Mouse (Mus musculus) forebrain, embryonic 15.5 days (tissue): ENCODE measurements around the gene Lsamp. TPM values are rescaled to one million over a fixed set of nuclear protein-coding genes. Genes with fewer than 3 reads are reported as not detected.
A peak's percentile ranks its signal among the peaks of the same experiment; 100 is the strongest.

ENCODE experiments used
- ATAC-seq: fragments of 200-750 bp; cut with Nextera tagmentation; replicated peaks from 2 replicates; pipeline ENCODE4 v1.8.0; 2017; ENCODE audit warnings: mild to moderate bottlenecking, moderate TSS enrichment, moderate library complexity
- H3K27ac ChIP-seq: fragments of 300-500 bp; sonication (generic); replicated peaks from 2 replicates; pipeline ENCODE4 v1.5.1; 2015; ENCODE audit warnings: mild to moderate bottlenecking, inconsistent platforms
- H3K27me3 ChIP-seq: fragments of 300-500 bp; sonication (generic); 2 replicates; pipeline ENCODE4 v1.6.1; 2015; ENCODE audit warnings: inconsistent platforms
- H3K36me3 ChIP-seq: fragments of 300-500 bp; sonication (generic); 2 replicates; pipeline ENCODE4 v1.6.1; 2015; ENCODE audit warnings: mild to moderate bottlenecking, inconsistent platforms
- H3K4me1 ChIP-seq: fragments of 300-500 bp; sonication (generic); 2 replicates; pipeline ENCODE4 v1.6.1; 2015; ENCODE audit warnings: inconsistent platforms
- H3K4me2 ChIP-seq: fragments of 300-500 bp; sonication (generic); replicated peaks from 2 replicates; pipeline ENCODE4 v1.6.1; 2015; ENCODE audit warnings: mild to moderate bottlenecking, inconsistent platforms
- H3K4me3 ChIP-seq: fragments of 300-500 bp; sonication (generic); 2 replicates; pipeline ENCODE4 v1.5.1; 2015; ENCODE audit warnings: mild to moderate bottlenecking, inconsistent platforms
- H3K9ac ChIP-seq: fragments of 300-500 bp; sonication (generic); replicated peaks from 2 replicates; pipeline ENCODE4 v1.6.1; 2015; ENCODE audit warnings: mild to moderate bottlenecking, inconsistent platforms
- H3K9me3 ChIP-seq: fragments of 300-500 bp; sonication (generic); 2 replicates; pipeline ENCODE4 v1.6.1; 2016; ENCODE audit warnings: inconsistent platforms
- WGBS: fragments of 180-500 bp; shearing (Covaris S2); methylation state at CpG from one replicate; pipeline ENCODE4 v1.1.7; 2015; ENCODE audit warnings: mixed read lengths; 5-methylcytosine and 5-hydroxymethylcytosine counted together
- polyA plus RNA-seq: library from polyadenylated mRNA; unstranded; fragments of >200 nt; fragmentation: Nextera tagmentation; extraction: Ambion mirVana; gene quantifications from 2 replicates; pipeline ENCODE4 v1.2.1, GENCODE M21; 2015

Lsamp gene
- polyA plus RNA-seq, 1 experiment from 2014 or later = 61.0 TPM

- Histone ChIP-seq H3K4me2 (no peak overlapping the region), H3K9ac (no peak overlapping the region), H3K4me1 (no peaks in the 10 kb centered on the region), H3K4me3 (no peak overlapping the region), H3K36me3 (no peaks in the 10 kb centered on the region), H3K9me3 (no peaks in the 10 kb centered on the region), H3K27ac (no peak overlapping the region), H3K27me3 (no peaks in the 10 kb centered on the region)
- ATAC-seq = no peak
- WGBS = 69% methylated on average over 5 of the region's 5 CpGs
Observed at GRCm38 (mm10) chr16:40627159-40627558, 643.0 kb downstream of the Lsamp start.

- Histone ChIP-seq H3K9me3 (no peaks in the 10 kb centered on the region), H3K9ac (no peak overlapping the region), H3K27ac (no peak overlapping the region), H3K4me1 (no peaks in the 10 kb centered on the region), H3K27me3 (no peaks in the 10 kb centered on the region), H3K4me3 (no peak overlapping the region), H3K4me2 (no peak overlapping the region), H3K36me3 (no peaks in the 10 kb centered on the region)
- 39% methylated on average over 3 of the region's 3 CpGs for WGBS
- peak; percentile 90 for ATAC-seq
Observed at GRCm38 (mm10) chr16:40639621-40640371, 655.6 kb downstream of the Lsamp start.

GRCm38 (mm10) chr16:40652800-40653199, 668.6 kb downstream of the Lsamp start:
- Histone ChIP-seq H3K27me3 (no peaks in the 10 kb centered on the region), H3K4me2 (no peak overlapping the region), H3K4me1 (peaks cover 11% of the 10 kb centered on the region; the same call in 1 of the 2 replicates), H3K9ac (no peak overlapping the region), H3K27ac (no peak overlapping the region), H3K9me3 (no peaks in the 10 kb centered on the region), H3K4me3 (no peak overlapping the region), H3K36me3 (no peaks in the 10 kb centered on the region)
- peak; percentile 92 for ATAC-seq
- 48% methylated on average over 5 of the region's 5 CpGs for WGBS

- H3K36me3 ChIP-seq = no peaks in the 10 kb centered on the region
- H3K27me3 ChIP-seq = no peaks in the 10 kb centered on the region
- ATAC-seq = peak; percentile 74
- peaks cover 11% of the 10 kb centered on the region; the same call in 1 of the 2 replicates for H3K4me1 ChIP-seq
- WGBS = 51% methylated on average over 1 of the region's 1 CpGs
- H3K9ac ChIP-seq = no peak overlapping the region
- no peak overlapping the region for H3K4me2 ChIP-seq
- no peak overlapping the region for H3K27ac ChIP-seq
- no peaks in the 10 kb centered on the region for H3K9me3 ChIP-seq
- H3K4me3 ChIP-seq = no peak overlapping the region
Observed at GRCm38 (mm10) chr16:40653508-40653907, 669.3 kb downstream of the Lsamp start.

- no peak overlapping the region for H3K27ac ChIP-seq
- H3K9ac ChIP-seq = no peak overlapping the region
- H3K27me3 ChIP-seq = no peaks in the 10 kb centered on the region
- ATAC-seq = no peak
- 71% methylated on average over 5 of the region's 5 CpGs for WGBS
- no peaks in the 10 kb centered on the region for H3K9me3 ChIP-seq
- H3K4me3 ChIP-seq = no peak overlapping the region
- peaks cover 11% of the 10 kb centered on the region; the same call in 1 of the 2 replicates for H3K4me1 ChIP-seq
- no peaks in the 10 kb centered on the region for H3K36me3 ChIP-seq
- no peak overlapping the region for H3K4me2 ChIP-seq
Observed at GRCm38 (mm10) chr16:40656347-40656746, 672.2 kb downstream of the Lsamp start.

- Histone ChIP-seq H3K4me1 (peaks cover 11% of the 10 kb centered on the region; the same call in 1 of the 2 replicates), H3K36me3 (no peaks in the 10 kb centered on the region), H3K27ac (no peak overlapping the region), H3K9me3 (no peaks in the 10 kb centered on the region), H3K4me2 (no peak overlapping the region), H3K9ac (no peak overlapping the region), H3K4me3 (no peak overlapping the region), H3K27me3 (no peaks in the 10 kb centered on the region)
- 49% methylated on average over 6 of the region's 6 CpGs for WGBS
- no peak for ATAC-seq
Observed at GRCm38 (mm10) chr16:40656871-40657270, 672.7 kb downstream of the Lsamp start.

- no peak overlapping the region for H3K4me2 ChIP-seq
- H3K4me1 ChIP-seq = no peaks in the 10 kb centered on the region
- no peaks in the 10 kb centered on the region for H3K9me3 ChIP-seq
- H3K27ac ChIP-seq = no peak overlapping the region
- no peaks in the 10 kb centered on the region for H3K27me3 ChIP-seq
- H3K36me3 ChIP-seq = no peaks in the 10 kb centered on the region
- no peak for ATAC-seq
- no peak overlapping the region for H3K9ac ChIP-seq
- H3K4me3 ChIP-seq = no peak overlapping the region
Observed at GRCm38 (mm10) chr16:40685531-40685930, 701.4 kb downstream of the Lsamp start.

- Histone ChIP-seq H3K4me2 (no peak overlapping the region), H3K27me3 (no peaks in the 10 kb centered on the region), H3K4me3 (no peak overlapping the region), H3K9ac (no peak overlapping the region), H3K4me1 (peaks cover 9% of the 10 kb centered on the region), H3K9me3 (no peaks in the 10 kb centered on the region), H3K36me3 (no peaks in the 10 kb centered on the region), H3K27ac (0 out of 2 replicates have a peak overlapping the region, but pooled peaks have one; percentile 18)
- peak; percentile 72 for ATAC-seq
- 13% methylated on average over 2 of the region's 2 CpGs for WGBS
Observed at GRCm38 (mm10) chr16:40692292-40692691, 708.1 kb downstream of the Lsamp start.

- Histone ChIP-seq H3K27ac (no peak overlapping the region), H3K9ac (no peak overlapping the region), H3K4me2 (no peak overlapping the region), H3K4me1 (peaks cover 3% of the 10 kb centered on the region), H3K4me3 (no peak overlapping the region), H3K9me3 (no peaks in the 10 kb centered on the region), H3K27me3 (no peaks in the 10 kb centered on the region), H3K36me3 (no peaks in the 10 kb centered on the region)
- no peak for ATAC-seq
- 79% methylated on average over 3 of the region's 3 CpGs for WGBS
Observed at GRCm38 (mm10) chr16:40697253-40697652, 713.1 kb downstream of the Lsamp start.

- Histone ChIP-seq H3K4me2 (no peak overlapping the region), H3K9ac (no peak overlapping the region), H3K4me1 (peaks cover 28% of the 10 kb centered on the region), H3K27ac (no peak overlapping the region), H3K36me3 (no peaks in the 10 kb centered on the region), H3K4me3 (no peak overlapping the region), H3K9me3 (no peaks in the 10 kb centered on the region), H3K27me3 (no peaks in the 10 kb centered on the region)
- 22% methylated on average over 2 of the region's 2 CpGs for WGBS
- peak; percentile 81 for ATAC-seq
Observed at GRCm38 (mm10) chr16:40708558-40708957, 724.4 kb downstream of the Lsamp start.

GRCm38 (mm10) chr16:40709574-40709973, 725.4 kb downstream of the Lsamp start:
- peaks cover 28% of the 10 kb centered on the region for H3K4me1 ChIP-seq
- no peak overlapping the region for H3K4me3 ChIP-seq
- no peak overlapping the region for H3K9ac ChIP-seq
- H3K4me2 ChIP-seq = no peak overlapping the region
- no peak overlapping the region for H3K27ac ChIP-seq
- no peaks in the 10 kb centered on the region for H3K36me3 ChIP-seq
- H3K27me3 ChIP-seq = no peaks in the 10 kb centered on the region
- 50% methylated on average over 4 of the region's 4 CpGs for WGBS
- H3K9me3 ChIP-seq = no peaks in the 10 kb centered on the region
- no peak for ATAC-seq

GRCm38 (mm10) chr16:40710068-40710467, 725.9 kb downstream of the Lsamp start:
- WGBS = 73% methylated on average over 3 of the region's 3 CpGs
- no peaks in the 10 kb centered on the region for H3K27me3 ChIP-seq
- 0 out of 2 replicates have a peak, but pooled peaks have one; percentile 53 for ATAC-seq
- no peak overlapping the region for H3K9ac ChIP-seq
- no peak overlapping the region for H3K4me2 ChIP-seq
- H3K4me3 ChIP-seq = no peak overlapping the region
- no peak overlapping the region for H3K27ac ChIP-seq
- H3K36me3 ChIP-seq = no peaks in the 10 kb centered on the region
- no peaks in the 10 kb centered on the region for H3K9me3 ChIP-seq
- peaks cover 28% of the 10 kb centered on the region for H3K4me1 ChIP-seq

GRCm38 (mm10) chr16:40710491-40710890, 726.3 kb downstream of the Lsamp start:
- Histone ChIP-seq H3K9ac (no peak overlapping the region), H3K27me3 (no peaks in the 10 kb centered on the region), H3K36me3 (no peaks in the 10 kb centered on the region), H3K4me1 (peaks cover 28% of the 10 kb centered on the region), H3K4me3 (no peak overlapping the region), H3K4me2 (no peak overlapping the region), H3K27ac (no peak overlapping the region), H3K9me3 (no peaks in the 10 kb centered on the region)
- no peak for ATAC-seq
- 78% methylated on average over 5 of the region's 5 CpGs for WGBS
